Mouse (Mus musculus) 3T3-L1 (cell line): ENCODE measurements at regions not wholly inside any gene's neighbourhood (a gene's known extent, or its start where the extent isn't known, plus 50 kb on each side); places are given as distances from the start of the nearest gene placed in this dataset.

Experiments used
- DNase-seq: peaks from one replicate; pipeline ENCODE4 v3.0.0-alpha.2; 2015; ENCODE audit warnings: low read depth, low spot score

GRCm38 (mm10) chr5:61495226-61495625 is 313.4 kb upstream of the G6pd2 start:
- DNase-seq, result peak; percentile 9

GRCm38 (mm10) chr5:61507406-61507805 is 301.2 kb upstream of the G6pd2 start:
- DNase-seq, result no peak

GRCm38 (mm10) chr5:61540502-61540901 is 268.1 kb upstream of the G6pd2 start:
- no peak for DNase-seq

- DNase-seq, result no peak
These were observed 261.8 kb upstream of the G6pd2 start for GRCm38 (mm10) chr5:61546632-61547492.

GRCm38 (mm10) chr5:61553526-61553925 is 255.1 kb upstream of the G6pd2 start:
- DNase-seq, result no peak
